Mouse (Mus musculus) spleen, adult 2 months (tissue): ENCODE data around the gene Tubal3.

Experiments used
- CTCF ChIP-seq: fragments of 200-500 bp; IDR thresholded peaks from 2 replicates; pipeline ENCODE4 v1.5.1; 2011; ENCODE audit warnings: mild to moderate bottlenecking, inconsistent platforms; ENCODE audit not compliant: insufficient read depth, insufficient read length, insufficient replicate concordance; ENCODE audit errors: extremely low read depth
- POLR2A ChIP-seq: fragments of 200-500 bp; IDR thresholded peaks from 2 replicates; pipeline ENCODE4 v1.6.1; 2011; ENCODE audit warnings: low read depth, low read length, inconsistent platforms

DNA sequence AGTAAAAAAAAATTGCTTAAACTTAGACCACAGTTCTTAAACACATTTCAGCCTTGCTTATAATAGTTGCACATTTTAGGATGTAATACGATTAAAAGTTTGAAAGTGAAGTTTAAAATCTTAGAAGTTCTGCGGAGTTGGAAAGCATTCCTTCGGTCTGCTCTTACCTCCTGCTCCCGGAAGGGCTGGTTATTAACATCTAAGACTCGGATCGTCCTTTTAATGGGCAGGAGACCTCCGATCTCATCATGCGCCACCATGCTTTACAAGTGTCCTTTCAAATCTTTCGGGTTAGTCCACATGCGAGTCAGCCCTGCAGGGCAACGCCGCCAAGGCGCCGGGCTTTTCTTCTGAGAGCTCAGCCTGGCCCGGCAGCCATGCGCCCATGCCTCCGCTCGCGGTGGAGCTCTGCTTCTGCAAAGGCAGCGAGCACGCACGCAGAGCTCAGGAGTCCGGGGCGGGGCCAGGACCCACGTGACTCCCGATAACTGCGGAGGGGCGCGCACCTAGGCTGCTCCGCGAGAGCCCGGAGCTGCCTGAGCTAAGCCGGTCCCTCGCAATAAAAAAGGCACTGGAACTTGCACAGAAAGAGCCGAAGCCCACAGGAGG is 24.8 kb upstream of the Tubal3 start:
- TF ChIP-seq POLR2A (peak; percentile 90), CTCF (no peak)
